Mouse (Mus musculus) liver, postnatal 0 days (tissue): ENCODE measurements around the gene Suclg2.

Source experiments
- CTCF ChIP-seq: sonication (generic); IDR thresholded peaks from 2 replicates; pipeline ENCODE4 v1.5.1; 2016; ENCODE audit warnings: antibody characterized with exemption, low read depth
- EP300 ChIP-seq: IDR thresholded peaks from 2 replicates; pipeline ENCODE4 v1.6.1; 2016; ENCODE audit warnings: antibody characterized with exemption, low read depth, mild to moderate bottlenecking

- TF ChIP-seq CTCF (no peak), EP300 (no peak)
Observed at GRCm38 (mm10) chr6:95650082-95650722, 68.4 kb downstream of the Suclg2 start.
